Mouse (Mus musculus): ENCODE measurements at regions not wholly inside any gene's neighbourhood (a gene's known extent, or its start where the extent isn't known, plus 50 kb on each side); places are given as distances from the start of the nearest gene placed in this dataset.

DNA sequence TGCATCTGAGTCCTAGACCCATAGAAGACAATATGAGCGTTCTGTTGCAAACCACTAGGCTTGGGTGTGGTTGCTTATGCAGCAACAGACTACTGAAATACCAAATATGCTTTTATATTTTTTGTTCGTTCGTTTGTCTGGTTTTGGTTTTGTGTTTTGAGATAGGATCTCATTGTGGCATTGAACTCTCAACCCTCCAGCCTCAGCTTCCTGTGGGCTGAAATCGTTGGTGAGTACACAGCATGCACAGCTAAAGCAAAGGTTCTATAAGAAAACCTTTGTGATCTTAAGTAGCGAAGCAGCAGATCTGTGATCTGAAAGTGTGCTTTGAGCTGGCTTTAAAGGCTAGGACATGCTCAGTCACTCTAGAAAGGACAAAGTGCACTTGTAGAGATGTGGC, 217.9 kb upstream of the Srek1ip1 start:
- H3K9ac ChIP-seq (ENCODE audit: low read depth, low read length) = no peak overlapping the region
- WGBS = 88% methylated on average over 5 of the region's 5 CpGs
- H3K27ac ChIP-seq (ENCODE audit: low read depth, low read length) = no peak overlapping the region
- H3K9me3 ChIP-seq (ENCODE audit: control insufficient read depth, low read length) = no peaks in the 10 kb centered on the region
- no peak overlapping the region for H3K4me2 ChIP-seq (ENCODE audit: low read length)
- ATAC-seq = no peak
- no peaks in the 10 kb centered on the region for H3K36me3 ChIP-seq (ENCODE audit: control insufficient read depth, insufficient read depth, low read length)
- H3K4me1 ChIP-seq (ENCODE audit: control insufficient read depth, insufficient read depth, low read depth, low read length) = no peaks in the 10 kb centered on the region
- no peak overlapping the region for H3K4me3 ChIP-seq (ENCODE audit: low read length)
- no peaks in the 10 kb centered on the region for H3K27me3 ChIP-seq (replicated peaks; ENCODE audit: control insufficient read depth, insufficient read depth, low read length)

DNA sequence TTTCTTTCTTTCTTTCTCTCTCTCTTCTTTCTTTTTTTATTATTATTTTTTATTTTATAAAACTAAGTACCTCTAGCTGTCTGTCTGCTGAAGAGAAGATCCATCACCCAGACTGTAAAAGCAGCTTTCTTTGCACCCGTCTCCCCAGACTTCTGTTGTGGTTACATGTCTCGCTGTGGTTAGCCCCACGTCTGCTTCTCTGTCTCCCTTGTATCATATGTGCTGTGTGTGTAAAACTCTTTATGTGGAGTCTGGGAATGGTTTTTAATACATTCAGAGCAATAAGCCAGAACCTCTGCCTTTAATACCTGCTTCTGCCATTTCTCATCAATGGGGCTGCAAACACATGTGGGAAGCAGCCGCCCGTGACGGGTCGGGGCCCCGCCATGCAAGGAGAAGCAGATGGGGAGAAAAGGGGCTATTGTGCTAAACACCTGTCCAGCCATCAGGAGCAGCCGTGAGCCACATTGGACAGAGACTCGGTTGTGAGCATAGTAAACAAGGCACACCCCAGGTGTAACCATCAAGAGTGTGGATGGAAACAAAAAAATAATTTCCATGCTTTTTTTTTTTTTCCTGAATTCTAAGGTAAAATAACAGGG, 216.0 kb upstream of the Srek1ip1 start:
- Histone ChIP-seq H3K9ac (ENCODE audit: low read depth, low read length) (no peak overlapping the region), H3K4me3 (ENCODE audit: low read length) (no peak overlapping the region), H3K36me3 (ENCODE audit: control insufficient read depth, insufficient read depth, low read length) (no peaks in the 10 kb centered on the region), H3K4me2 (ENCODE audit: low read length) (no peak overlapping the region), H3K4me1 (ENCODE audit: control insufficient read depth, insufficient read depth, low read depth, low read length) (no peaks in the 10 kb centered on the region), H3K27ac (ENCODE audit: low read depth, low read length) (no peak overlapping the region), H3K27me3 (replicated peaks; ENCODE audit: control insufficient read depth, insufficient read depth, low read length) (no peaks in the 10 kb centered on the region), H3K9me3 (ENCODE audit: control insufficient read depth, low read length) (no peaks in the 10 kb centered on the region)
- ATAC-seq = no peak
- 59% methylated on average over 10 of the region's 10 CpGs for WGBS

DNA sequence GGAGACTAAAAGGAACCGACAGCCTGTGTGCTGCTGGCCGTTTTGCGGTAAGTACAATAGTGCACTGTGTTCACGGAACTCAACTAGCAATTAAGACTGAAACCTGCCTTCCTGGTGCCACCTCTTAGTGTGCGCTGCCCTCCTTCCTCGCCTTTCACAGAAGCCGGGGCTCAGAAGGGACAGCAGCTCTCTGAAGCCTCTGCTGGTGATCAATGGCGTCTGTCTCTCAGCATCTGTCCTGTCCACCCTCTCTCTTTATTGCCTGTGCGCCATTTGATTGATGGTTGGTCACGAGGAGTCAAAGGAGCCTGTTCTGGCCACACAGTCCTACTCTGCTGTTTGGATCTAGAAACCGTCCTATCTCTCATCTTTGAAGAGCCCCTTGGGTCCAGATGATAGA, 214.4 kb upstream of the Srek1ip1 start:
- no peak overlapping the region for H3K9ac ChIP-seq (ENCODE audit: low read depth, low read length)
- H3K4me2 ChIP-seq (ENCODE audit: low read length) = no peak overlapping the region
- no peaks in the 10 kb centered on the region for H3K4me1 ChIP-seq (ENCODE audit: control insufficient read depth, insufficient read depth, low read depth, low read length)
- no peak; the same call in 1 of the 2 replicates for ATAC-seq
- no peak overlapping the region for H3K27ac ChIP-seq (ENCODE audit: low read depth, low read length)
- 66% methylated on average over 11 of the region's 11 CpGs for WGBS
- H3K9me3 ChIP-seq (ENCODE audit: control insufficient read depth, low read length) = no peaks in the 10 kb centered on the region
- H3K36me3 ChIP-seq (ENCODE audit: control insufficient read depth, insufficient read depth, low read length) = no peaks in the 10 kb centered on the region
- H3K4me3 ChIP-seq (ENCODE audit: low read length) = no peak overlapping the region
- H3K27me3 ChIP-seq (replicated peaks; ENCODE audit: control insufficient read depth, insufficient read depth, low read length) = no peaks in the 10 kb centered on the region

DNA sequence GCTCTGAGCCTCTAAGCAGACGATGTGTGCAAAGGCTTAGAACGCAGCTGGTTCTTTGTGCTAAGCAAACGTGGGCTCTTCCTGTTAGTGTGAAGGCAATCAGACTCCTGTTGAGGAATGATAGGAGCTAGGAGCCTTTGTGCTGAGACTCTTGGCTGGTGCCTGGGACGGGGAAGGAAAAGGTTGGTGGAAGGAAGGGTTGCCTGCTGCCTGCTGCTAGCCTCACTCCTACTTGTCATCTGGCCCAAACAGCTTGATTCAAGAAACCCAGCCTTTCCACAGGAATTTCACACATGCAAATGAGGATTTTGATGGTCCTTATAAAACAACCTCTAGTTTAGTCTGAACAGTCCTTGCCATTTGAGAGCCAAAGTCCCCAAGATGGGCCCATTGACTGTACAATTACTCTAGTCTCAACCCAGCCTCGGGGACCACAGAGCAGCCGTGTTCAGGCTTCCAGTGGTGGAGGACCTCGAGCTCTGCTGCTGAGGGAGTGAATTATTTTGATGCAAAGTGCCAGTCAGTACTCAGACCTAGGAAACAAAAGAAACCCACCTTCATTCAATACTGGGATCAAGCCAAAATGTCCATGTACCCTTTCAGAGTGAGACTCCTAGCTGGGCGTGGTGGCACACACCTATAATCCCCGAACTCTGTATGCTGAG, 211.5 kb upstream of the Srek1ip1 start:
- no peaks in the 10 kb centered on the region for H3K9me3 ChIP-seq (ENCODE audit: control insufficient read depth, low read length)
- no peaks in the 10 kb centered on the region for H3K4me1 ChIP-seq (ENCODE audit: control insufficient read depth, insufficient read depth, low read depth, low read length)
- 56% methylated on average over 9 of the region's 9 CpGs for WGBS
- no peak overlapping the region for H3K9ac ChIP-seq (ENCODE audit: low read depth, low read length)
- no peak for ATAC-seq
- no peak overlapping the region for H3K4me3 ChIP-seq (ENCODE audit: low read length)
- H3K27ac ChIP-seq (ENCODE audit: low read depth, low read length) = no peak overlapping the region
- no peaks in the 10 kb centered on the region for H3K36me3 ChIP-seq (ENCODE audit: control insufficient read depth, insufficient read depth, low read length)
- H3K27me3 ChIP-seq (replicated peaks; ENCODE audit: control insufficient read depth, insufficient read depth, low read length) = no peaks in the 10 kb centered on the region
- no peak overlapping the region for H3K4me2 ChIP-seq (ENCODE audit: low read length)

Data from hindbrain, embryonic 16.5 days (tissue).